Mouse (Mus musculus) embryonic fibroblast, embryonic 13.5 days (primary cell): Measurements from ENCODE around the gene Slc22a14.

ENCODE experiments used
- CTCF ChIP-seq: IDR thresholded peaks from 2 replicates; pipeline ENCODE4 v1.5.1; 2011; ENCODE audit warnings: mild to moderate bottlenecking, control low read depth, low read length, moderate library complexity, borderline replicate concordance; ENCODE audit not compliant: insufficient read depth
- POLR2A ChIP-seq: IDR thresholded peaks from 2 replicates; pipeline ENCODE4 v1.6.1; 2011; ENCODE audit warnings: low read depth, mild to moderate bottlenecking, control low read depth, low read length, moderate library complexity

GRCm38 (mm10) chr9:119212996-119213395, 152.4 kb downstream of the Slc22a14 start:
- TF ChIP-seq CTCF (no peak), POLR2A (no peak)
